Mouse (Mus musculus) cortical plate, adult 2 months (tissue): ENCODE measurements around the gene Slc15a3.

Source experiments
- CTCF ChIP-seq: fragments of 200-500 bp; IDR thresholded peaks from 2 replicates; pipeline ENCODE4 v1.5.1; 2011; ENCODE audit warnings: mild to moderate bottlenecking, control low read depth, low read length; ENCODE audit not compliant: insufficient read depth; ENCODE audit errors: extremely low read depth
- POLR2A ChIP-seq: fragments of 200-500 bp; IDR thresholded peaks from 2 replicates; pipeline ENCODE4 v1.6.1; 2011; ENCODE audit warnings: mild to moderate bottlenecking, low read length, control low read depth; ENCODE audit not compliant: insufficient read depth; ENCODE audit errors: extremely low read depth

DNA sequence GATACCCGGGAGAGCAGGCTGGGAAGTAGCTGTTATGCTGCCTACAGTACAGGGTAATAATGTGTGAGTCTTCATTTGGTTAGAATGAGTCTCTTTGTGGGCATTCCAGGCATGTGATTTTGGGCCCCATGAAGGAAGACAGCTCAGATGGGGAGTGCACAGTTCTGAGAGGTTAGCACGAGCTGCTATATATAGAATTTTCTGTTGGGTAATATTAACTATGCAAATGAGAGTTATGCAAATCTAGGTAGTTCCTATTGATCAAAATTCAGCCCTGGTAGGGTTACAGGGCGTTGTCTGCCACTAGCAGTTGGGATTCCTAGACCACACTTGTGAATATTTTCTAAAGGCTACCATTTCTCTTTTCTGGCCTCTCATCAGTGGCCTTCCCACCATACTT, 5.9 kb downstream of the Slc15a3 start:
- TF ChIP-seq POLR2A (no peak), CTCF (no peak)
